Mouse (Mus musculus): ENCODE measurements around the gene Fosb. TPM values are rescaled to one million over a fixed set of nuclear protein-coding genes. Genes with fewer than 3 reads are reported as not detected.

Fosb gene
- polyA plus RNA-seq, 1 experiment from 2014 or later: 0.23 TPM

DNA sequence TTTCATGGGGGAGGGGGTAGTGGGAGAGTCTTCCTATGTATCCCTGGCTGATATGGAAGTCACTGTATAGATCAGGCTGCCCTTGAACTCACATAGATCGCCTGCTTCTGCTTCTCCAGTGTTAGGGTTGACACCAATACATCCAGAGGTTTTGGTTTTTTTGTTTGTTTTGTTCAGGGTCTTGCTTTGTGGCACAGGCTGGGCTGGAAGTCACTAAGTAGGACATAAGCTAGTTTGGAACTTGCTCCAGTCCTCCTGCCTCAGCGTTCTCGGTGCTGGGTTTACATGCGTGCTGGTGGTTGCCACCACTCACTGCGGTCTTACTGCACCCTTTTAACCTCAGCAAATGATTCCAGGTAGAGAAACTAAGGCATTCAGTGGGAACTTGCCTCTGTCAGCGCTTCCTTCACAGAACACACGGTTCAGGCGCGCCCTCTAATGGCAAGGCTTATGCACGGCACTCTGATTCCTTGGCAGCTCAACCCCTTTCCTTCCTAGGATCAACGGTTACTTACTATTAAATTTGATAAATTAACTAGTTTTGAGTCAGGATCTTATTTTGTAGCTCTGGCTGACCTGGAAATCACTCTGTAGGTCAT, 33.5 kb upstream of the Fosb start:
- ATAC-seq (ENCODE audit: low FRiP score, low read depth): no peak
- Histone ChIP-seq H3K36me3 (peaks cover 9% of the 10 kb centered on the region), H3K9me3 (no peaks in the 10 kb centered on the region), H3K9ac (no peak overlapping the region), H3K4me1 (peaks cover 42% of the 10 kb centered on the region), H3K27me3 (peaks cover 20% of the 10 kb centered on the region), H3K4me3 (0 out of 2 replicates have a peak overlapping the region, but pooled peaks have one; percentile 53), H3K27ac (no peak overlapping the region), H3K4me2 (replicated peaks) (peak overlapping the region; percentile 93)
- WGBS: 3% methylated on average over 11 of the region's 11 CpGs

DNA sequence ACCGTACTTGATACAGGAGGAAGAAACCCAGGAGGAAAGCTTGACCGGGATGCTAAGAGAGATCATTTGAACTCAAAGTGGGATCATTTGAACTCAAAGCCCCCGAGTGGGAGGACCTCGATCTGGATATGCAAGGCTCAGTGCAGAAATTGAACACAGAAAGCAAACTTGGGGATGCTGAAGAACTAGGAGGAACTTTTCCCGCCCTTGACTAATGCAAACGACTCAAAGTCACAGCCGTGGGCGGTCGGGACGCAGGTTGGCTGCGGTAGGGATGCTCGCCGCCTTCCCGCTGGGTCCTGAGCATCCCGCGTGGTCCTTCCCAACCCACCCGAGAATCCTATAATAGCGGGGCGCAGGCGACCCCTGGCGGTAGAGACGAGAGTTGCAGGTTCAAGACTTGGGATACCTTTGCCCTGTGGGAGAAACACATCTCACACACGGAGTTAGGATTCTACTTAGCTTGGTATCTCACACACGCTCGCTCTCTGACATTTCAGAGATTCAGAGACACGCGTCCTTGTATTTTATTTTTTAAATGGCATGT, 32.7 kb upstream of the Fosb start:
- Histone ChIP-seq H3K9ac (peak overlapping the region; percentile 67), H3K27me3 (peaks cover 20% of the 10 kb centered on the region), H3K36me3 (peaks cover 2% of the 10 kb centered on the region; the same call in 1 of the 2 replicates), H3K27ac (no peak overlapping the region), H3K4me2 (replicated peaks) (peak overlapping the region; percentile 93), H3K4me1 (peaks cover 45% of the 10 kb centered on the region), H3K4me3 (peak overlapping the region; percentile 53), H3K9me3 (no peaks in the 10 kb centered on the region)
- WGBS: under 1% methylated on average over 27 of the region's 27 CpGs
- ATAC-seq (ENCODE audit: low FRiP score, low read depth): no peak

DNA sequence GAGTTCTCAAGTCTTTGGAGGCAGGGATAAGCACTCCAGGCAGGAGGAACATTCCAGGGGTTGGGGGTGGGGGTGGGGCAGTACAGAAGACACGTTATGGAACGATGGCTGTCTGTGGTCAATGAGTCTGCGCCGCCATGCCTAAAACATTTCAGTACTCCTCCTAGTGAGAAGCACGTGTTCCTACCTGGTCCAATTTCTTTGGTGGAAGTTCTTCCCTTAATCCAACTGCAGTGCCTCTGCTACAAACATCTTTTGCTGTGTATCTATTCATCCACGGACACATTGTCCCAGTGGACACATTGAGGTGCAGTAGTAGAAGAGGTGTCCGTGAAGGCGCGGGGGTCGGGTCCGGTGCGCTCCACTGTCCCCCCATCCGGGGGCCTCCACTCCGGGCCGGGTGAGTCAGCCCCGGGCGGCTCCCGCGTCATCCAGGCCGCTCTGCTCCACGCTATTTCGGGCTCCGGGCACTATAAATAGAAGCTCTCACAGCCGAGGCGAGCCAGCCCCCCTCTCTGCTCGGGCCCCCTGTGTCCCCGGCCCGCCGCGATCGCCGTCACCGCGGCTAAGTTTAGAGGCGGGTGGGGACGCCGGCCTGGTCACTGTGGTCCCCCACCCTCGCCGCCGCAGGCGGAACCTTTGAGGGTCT, 32.0 kb upstream of the Fosb start:
- Histone ChIP-seq H3K27ac (no peak overlapping the region), H3K4me1 (peaks cover 45% of the 10 kb centered on the region)
- ATAC-seq (ENCODE audit: low FRiP score, low read depth): no peak

DNA sequence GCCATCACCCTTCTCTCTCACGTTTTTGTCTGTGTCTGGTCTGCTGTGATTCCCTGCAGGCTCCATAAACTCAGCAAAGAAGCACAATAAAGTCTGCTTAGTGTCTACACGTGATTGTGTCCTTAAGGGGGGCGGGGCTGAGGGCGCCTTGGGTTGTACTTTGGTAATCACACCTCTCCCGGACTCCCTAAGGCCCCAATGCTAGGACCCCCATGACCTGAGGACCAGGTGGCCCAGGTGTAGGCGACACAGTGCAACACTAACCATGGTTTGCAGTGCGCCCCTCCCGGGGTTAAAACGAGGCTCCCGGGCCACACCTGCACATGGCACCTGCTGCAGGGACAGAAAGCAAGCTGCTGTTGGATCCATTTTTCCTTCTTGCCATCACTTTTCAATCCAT, 31.4 kb upstream of the Fosb start:
- H3K27me3 ChIP-seq: peaks cover 20% of the 10 kb centered on the region
- H3K27ac ChIP-seq: no peak overlapping the region
- peaks cover 43% of the 10 kb centered on the region for H3K4me1 ChIP-seq
- H3K36me3 ChIP-seq: no peaks in the 10 kb centered on the region
- peak overlapping the region; percentile 93 for H3K4me2 ChIP-seq (replicated peaks)
- 0 out of 2 replicates have a peak overlapping the region, but pooled peaks have one; percentile 67 for H3K9ac ChIP-seq
- 17% methylated on average over 10 of the region's 10 CpGs for WGBS
- peak overlapping the region; percentile 53; the same call in 1 of the 2 replicates for H3K4me3 ChIP-seq
- no peaks in the 10 kb centered on the region for H3K9me3 ChIP-seq
- no peak for ATAC-seq (ENCODE audit: low FRiP score, low read depth)

More for the DNA sequence above, 32.0 kb upstream of the Fosb start:
- no peaks in the 10 kb centered on the region for H3K36me3 ChIP-seq
- H3K4me2 ChIP-seq (replicated peaks): peak overlapping the region; percentile 93
- H3K4me3 ChIP-seq: peak overlapping the region; percentile 53
- H3K9ac ChIP-seq: peak overlapping the region; percentile 67
- 1% methylated on average over 41 of the region's 41 CpGs for WGBS
- peaks cover 20% of the 10 kb centered on the region for H3K27me3 ChIP-seq
- H3K9me3 ChIP-seq: no peaks in the 10 kb centered on the region

DNA sequence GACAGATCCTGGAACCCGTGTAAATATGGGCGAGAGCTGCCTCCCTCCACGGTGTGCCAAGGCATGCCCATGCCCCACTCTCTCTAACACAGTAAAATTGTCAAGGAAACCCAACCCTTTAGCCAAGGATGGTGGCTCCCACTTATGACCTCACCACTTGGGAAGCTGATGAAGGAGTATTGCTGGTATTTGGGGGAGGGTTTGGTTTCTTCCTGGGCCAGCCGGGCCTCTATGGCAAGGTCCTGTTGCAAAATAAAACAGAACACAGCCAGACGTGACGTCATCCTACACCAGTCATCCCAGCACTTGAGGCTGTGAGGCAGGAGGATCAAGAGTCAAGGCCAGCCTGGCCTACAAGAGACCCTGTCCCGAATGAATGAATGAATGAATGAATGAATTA, 28.7 kb upstream of the Fosb start:
- Histone ChIP-seq H3K9me3 (no peaks in the 10 kb centered on the region), H3K4me2 (replicated peaks) (no peak overlapping the region), H3K36me3 (no peaks in the 10 kb centered on the region), H3K4me1 (peaks cover 30% of the 10 kb centered on the region), H3K4me3 (no peak overlapping the region), H3K27ac (no peak overlapping the region), H3K9ac (peak overlapping the region; percentile 35; the same call in 1 of the 2 replicates), H3K27me3 (peaks cover 20% of the 10 kb centered on the region)
- WGBS: 61% methylated on average over 7 of the region's 7 CpGs
- ATAC-seq (ENCODE audit: low FRiP score, low read depth): no peak

DNA sequence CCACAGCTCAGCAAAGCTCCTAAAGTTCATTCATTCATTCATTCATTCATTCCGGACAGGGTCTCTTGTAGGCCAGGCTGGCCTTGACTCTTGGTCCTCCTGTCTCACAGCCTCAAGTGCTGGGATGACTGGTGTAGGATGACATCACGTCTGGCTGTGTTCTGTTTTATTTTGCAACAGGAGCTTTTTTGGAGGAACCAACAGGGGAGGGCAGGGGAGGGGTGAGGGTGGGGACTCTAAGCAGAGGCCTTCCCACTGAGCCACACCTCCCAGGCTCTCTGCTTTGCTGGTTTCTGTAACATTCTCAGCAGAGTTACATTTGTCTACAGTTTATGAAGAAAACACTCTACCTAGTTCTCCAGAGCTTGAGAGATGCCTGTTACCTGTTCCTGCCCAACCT, 28.2 kb upstream of the Fosb start:
- 42% methylated on average over 2 of the region's 2 CpGs for WGBS
- Histone ChIP-seq H3K27me3 (peaks cover 20% of the 10 kb centered on the region), H3K4me3 (no peak overlapping the region), H3K9ac (no peak overlapping the region), H3K36me3 (no peaks in the 10 kb centered on the region), H3K4me2 (replicated peaks) (no peak overlapping the region), H3K9me3 (no peaks in the 10 kb centered on the region), H3K27ac (no peak overlapping the region), H3K4me1 (peaks cover 26% of the 10 kb centered on the region)
- no peak for ATAC-seq (ENCODE audit: low FRiP score, low read depth)

DNA sequence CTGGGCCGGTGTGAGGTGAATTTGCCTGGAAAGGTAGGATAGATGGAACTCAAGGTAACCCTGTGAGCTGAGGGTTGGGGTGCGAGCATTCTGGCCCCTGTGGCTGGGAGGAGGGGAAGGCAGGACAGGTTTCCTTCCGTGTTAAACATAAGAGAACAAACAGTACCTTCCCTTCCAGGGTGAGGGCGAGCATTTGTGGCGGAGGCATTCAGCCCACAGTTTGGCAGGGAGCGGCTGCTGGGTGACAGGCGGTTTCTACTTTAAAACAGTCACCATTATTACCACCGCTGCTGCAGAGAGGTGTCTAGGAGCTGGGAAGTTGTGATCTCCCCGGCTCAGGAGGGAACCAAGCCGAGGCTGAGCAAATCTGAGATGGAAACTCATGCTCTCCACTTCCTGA, 27.3 kb upstream of the Fosb start:
- peaks cover 15% of the 10 kb centered on the region for H3K27me3 ChIP-seq
- 57% methylated on average over 10 of the region's 10 CpGs for WGBS
- no peaks in the 10 kb centered on the region for H3K36me3 ChIP-seq
- H3K4me1 ChIP-seq: peaks cover 23% of the 10 kb centered on the region
- ATAC-seq (ENCODE audit: low FRiP score, low read depth): no peak
- H3K27ac ChIP-seq: no peak overlapping the region
- no peak overlapping the region for H3K9ac ChIP-seq
- H3K4me2 ChIP-seq (replicated peaks): no peak overlapping the region
- H3K9me3 ChIP-seq: no peaks in the 10 kb centered on the region
- H3K4me3 ChIP-seq: no peak overlapping the region

DNA sequence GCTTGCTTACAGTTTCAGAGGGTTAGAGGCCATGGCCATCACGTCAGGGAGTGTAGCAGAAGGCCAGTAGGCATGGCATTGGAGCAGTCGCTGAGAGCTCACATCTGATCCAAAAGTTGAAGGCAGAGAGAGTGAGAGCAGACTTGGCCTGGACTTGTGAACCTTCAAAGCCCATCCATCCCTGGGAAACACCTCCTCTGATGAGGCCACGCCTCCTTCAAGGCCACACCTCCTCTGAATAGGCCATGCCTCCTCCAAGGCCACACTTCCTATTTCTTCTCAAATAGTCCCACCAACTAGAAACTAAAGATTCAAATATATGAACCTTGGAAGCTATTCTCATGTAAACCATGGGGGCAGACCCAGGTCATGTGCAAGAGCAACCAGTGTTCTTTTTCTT, 25.7 kb upstream of the Fosb start:
- 0 out of 2 replicates have a peak, but pooled peaks cover 3% of the 10 kb centered on the region for H3K27me3 ChIP-seq
- no peaks in the 10 kb centered on the region for H3K36me3 ChIP-seq
- no peak overlapping the region for H3K9ac ChIP-seq
- H3K27ac ChIP-seq: no peak overlapping the region
- no peaks in the 10 kb centered on the region for H3K9me3 ChIP-seq
- no peak overlapping the region for H3K4me3 ChIP-seq
- H3K4me2 ChIP-seq (replicated peaks): no peak overlapping the region
- peaks cover 10% of the 10 kb centered on the region; the same call in 1 of the 2 replicates for H3K4me1 ChIP-seq
- WGBS: 37% methylated on average over 3 of the region's 3 CpGs
- ATAC-seq (ENCODE audit: low FRiP score, low read depth): no peak

DNA sequence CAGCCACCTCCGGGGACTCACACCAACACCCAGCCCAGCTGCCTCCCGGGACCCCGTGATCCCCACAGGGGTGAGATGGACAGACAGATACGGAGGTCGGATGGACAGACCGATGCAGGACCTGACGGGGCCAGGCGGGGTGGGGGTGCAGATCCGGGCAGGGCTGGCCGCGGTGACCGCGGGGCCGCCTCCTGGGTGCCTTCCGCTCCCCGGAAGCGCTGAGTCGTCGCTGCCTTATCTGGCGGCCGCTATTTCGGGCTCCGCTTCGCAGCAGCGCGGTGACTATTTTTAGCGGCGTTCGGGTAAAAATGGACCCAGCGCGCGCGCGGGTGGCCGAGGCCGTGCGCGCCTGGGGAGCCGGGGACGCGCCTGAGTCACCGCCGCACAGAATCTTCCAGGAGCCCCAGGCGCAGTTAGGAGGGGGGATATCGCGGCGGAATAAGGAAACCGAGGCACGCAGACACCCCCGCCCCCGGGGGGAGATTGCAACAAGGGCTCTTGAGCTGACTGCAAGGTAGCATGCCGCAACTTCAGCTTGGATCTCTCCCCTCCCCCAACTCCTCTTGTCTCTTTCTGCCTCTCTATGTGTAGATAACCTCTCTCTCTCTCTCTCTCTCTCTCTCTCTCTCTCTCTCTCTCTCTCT, 23.0 kb upstream of the Fosb start:
- Histone ChIP-seq H3K4me3 (peak overlapping the region; percentile 68), H3K4me1 (peaks cover 5% of the 10 kb centered on the region), H3K9ac (peak overlapping the region; percentile 84), H3K4me2 (replicated peaks) (peak overlapping the region; percentile 93), H3K36me3 (no peaks in the 10 kb centered on the region), H3K27ac (no peak overlapping the region), H3K27me3 (0 out of 2 replicates have a peak, but pooled peaks cover 2% of the 10 kb centered on the region), H3K9me3 (no peaks in the 10 kb centered on the region)
- under 1% methylated on average over 52 of the region's 52 CpGs for WGBS
- ATAC-seq (ENCODE audit: low FRiP score, low read depth): peak; percentile 42; the same call in 1 of the 2 replicates

DNA sequence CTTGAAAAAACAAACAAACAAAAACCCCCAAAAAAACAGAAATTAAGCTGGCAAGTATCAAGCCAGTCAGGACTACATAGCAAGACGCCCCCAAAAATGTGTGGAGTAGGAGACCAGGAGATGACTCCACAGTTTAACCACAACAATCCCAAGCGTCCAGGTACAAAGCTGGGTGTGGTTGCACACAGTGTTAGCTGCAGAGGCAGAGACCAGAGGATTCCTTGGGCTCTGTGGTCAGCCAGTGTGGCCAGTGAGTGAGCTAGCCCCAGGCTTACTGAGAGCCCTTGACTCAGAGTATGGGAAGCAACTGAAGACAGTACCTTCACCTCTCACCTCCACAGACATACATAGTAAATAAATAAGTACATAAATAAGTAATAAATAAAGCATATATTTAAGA, 22.1 kb upstream of the Fosb start:
- 0 out of 2 replicates have a peak, but pooled peaks cover 2% of the 10 kb centered on the region for H3K27me3 ChIP-seq
- WGBS: 56% methylated on average over 2 of the region's 2 CpGs
- no peaks in the 10 kb centered on the region for H3K9me3 ChIP-seq
- H3K36me3 ChIP-seq: no peaks in the 10 kb centered on the region
- H3K4me3 ChIP-seq: no peak overlapping the region
- H3K4me2 ChIP-seq (replicated peaks): no peak overlapping the region
- ATAC-seq (ENCODE audit: low FRiP score, low read depth): no peak
- no peak overlapping the region for H3K27ac ChIP-seq
- peaks cover 14% of the 10 kb centered on the region for H3K4me1 ChIP-seq
- no peak overlapping the region for H3K9ac ChIP-seq

DNA sequence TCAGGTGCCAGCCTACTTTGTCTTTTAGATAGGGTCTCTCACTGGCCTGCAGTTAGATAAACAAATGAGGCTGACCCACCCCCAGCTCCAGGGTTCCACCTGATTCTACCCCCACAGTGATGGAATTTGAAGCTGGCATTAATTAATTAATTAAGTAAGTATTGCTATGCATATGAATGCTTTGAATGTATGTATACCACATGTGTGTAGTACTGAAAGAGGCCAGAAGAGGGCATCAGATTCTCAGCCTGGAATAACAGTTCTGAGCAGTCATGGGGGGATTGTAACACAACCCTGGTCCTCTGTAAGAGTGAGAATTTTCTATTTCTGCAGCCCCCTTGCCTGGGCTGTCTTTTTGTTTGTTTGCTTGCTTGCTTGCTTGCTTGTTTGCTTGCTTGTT, 18.6 kb upstream of the Fosb start:
- Histone ChIP-seq H3K4me1 (peaks cover 24% of the 10 kb centered on the region), H3K9ac (no peak overlapping the region), H3K27me3 (0 out of 2 replicates have a peak, but pooled peaks cover 9% of the 10 kb centered on the region), H3K4me2 (replicated peaks) (no peak overlapping the region), H3K4me3 (no peak overlapping the region), H3K36me3 (no peaks in the 10 kb centered on the region), H3K9me3 (no peaks in the 10 kb centered on the region), H3K27ac (no peak overlapping the region)
- no peak for ATAC-seq (ENCODE audit: low FRiP score, low read depth)

DNA sequence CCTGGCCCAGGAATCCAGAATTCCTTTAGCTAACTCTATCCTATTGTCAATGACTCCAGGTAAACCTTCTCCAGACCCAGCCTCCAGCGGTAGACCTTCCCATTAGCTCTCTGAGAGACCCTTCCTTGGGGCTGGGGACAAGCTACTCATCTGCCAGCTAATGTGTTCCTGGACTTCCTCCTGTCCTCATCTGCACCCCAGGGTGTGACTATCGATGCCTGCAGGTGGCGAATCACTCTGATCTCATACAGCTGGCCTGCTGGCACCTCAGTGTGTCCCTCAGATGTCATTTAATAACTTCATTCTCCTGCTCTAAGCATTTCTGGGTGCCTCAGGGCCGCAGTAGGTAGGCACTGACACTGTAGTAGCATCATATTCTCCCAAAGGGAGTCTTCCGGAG, 17.9 kb upstream of the Fosb start:
- Histone ChIP-seq H3K36me3 (no peaks in the 10 kb centered on the region), H3K9me3 (no peaks in the 10 kb centered on the region), H3K9ac (no peak overlapping the region; the same call in 1 of the 2 replicates), H3K4me2 (replicated peaks) (peak overlapping the region; percentile 71), H3K27me3 (0 out of 2 replicates have a peak, but pooled peaks cover 11% of the 10 kb centered on the region), H3K27ac (no peak overlapping the region), H3K4me3 (peak overlapping the region; percentile 42; the same call in 1 of the 2 replicates), H3K4me1 (peaks cover 24% of the 10 kb centered on the region)
- 80% methylated on average over 5 of the region's 5 CpGs for WGBS
- no peak for ATAC-seq (ENCODE audit: low FRiP score, low read depth)

Data from limb, embryonic 13.5 days (tissue).